Mouse (Mus musculus) thymus, adult 2 months (tissue): Measurements from ENCODE around the gene Smg8.

Source experiments
- CTCF ChIP-seq: fragments of 200-500 bp; IDR thresholded peaks from 2 replicates; pipeline ENCODE4 v1.5.1; 2012; ENCODE audit warnings: mild to moderate bottlenecking, control low read depth, low read length, moderate library complexity, borderline replicate concordance; ENCODE audit not compliant: control insufficient read depth, poor library complexity, insufficient read depth; ENCODE audit errors: extremely low read depth
- POLR2A ChIP-seq: fragments of 200-500 bp; IDR thresholded peaks from 2 replicates; pipeline ENCODE4 v1.6.1; 2012; ENCODE audit warnings: mild to moderate bottlenecking, low read length, control low read depth, moderate library complexity; ENCODE audit not compliant: control insufficient read depth, poor library complexity, insufficient read depth; ENCODE audit errors: extremely low read depth

DNA sequence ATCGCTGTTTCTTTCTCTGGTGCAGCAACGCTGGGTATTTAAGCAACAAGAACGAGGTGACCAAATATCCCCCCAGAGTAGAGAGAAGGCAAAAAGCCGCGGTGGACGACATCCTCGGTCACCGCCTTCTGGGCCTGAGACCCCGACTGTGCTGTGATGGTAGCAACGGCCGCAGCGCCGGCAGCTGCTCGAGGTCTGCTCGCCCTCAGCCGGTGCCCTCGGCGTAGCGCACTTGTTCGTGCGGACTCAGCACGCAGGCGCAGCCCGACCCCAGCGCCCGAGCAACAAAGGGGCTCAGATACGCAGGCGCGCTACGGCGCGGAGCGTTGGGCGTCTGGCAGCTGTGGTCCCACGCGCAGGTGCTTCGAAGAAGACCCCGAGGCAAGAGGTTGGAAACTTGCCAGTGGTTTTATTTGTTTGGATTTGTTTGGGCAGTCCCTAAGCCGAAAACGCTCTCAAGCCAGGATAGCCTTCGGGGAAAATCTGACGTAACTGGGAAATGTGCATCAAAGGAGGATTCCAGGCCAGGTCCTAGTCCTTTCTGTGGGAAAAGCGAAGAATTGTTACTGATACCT, 12.6 kb downstream of the Smg8 start, which contains the start of gene Gdpd1:
- TF ChIP-seq CTCF = 0 out of 2 replicates have a peak, but pooled peaks have one; percentile 52
- peak; percentile 90 for TF ChIP-seq POLR2A
